Mouse (Mus musculus) liver, adult 2 months (tissue): Measurements from ENCODE around the gene Pdlim4. TPM values are rescaled to one million over a fixed set of nuclear protein-coding genes. Genes with fewer than 3 reads are reported as not detected.

ENCODE experiments used
- DNase-seq: peaks from one replicate; pipeline ENCODE4 v3.0.0-alpha.2; 2011; ENCODE audit warnings: low read depth, low spot score; ENCODE audit errors: extremely low read depth
- H3K27ac ChIP-seq: fragments of 200-500 bp; replicated peaks from 2 replicates; pipeline ENCODE4 v1.5.1; 2012; ENCODE audit warnings: low read depth, mild to moderate bottlenecking, control low read depth, inconsistent platforms, low read length; ENCODE audit not compliant: insufficient read depth
- H3K27me3 ChIP-seq: fragments of 200-500 bp; 2 replicates; pipeline ENCODE4 v1.6.1; 2012; ENCODE audit warnings: mild to moderate bottlenecking, moderate library complexity, low read length, inconsistent platforms; ENCODE audit not compliant: control insufficient read depth, insufficient read depth
- H3K36me3 ChIP-seq: fragments of 200-500 bp; 2 replicates; pipeline ENCODE4 v1.6.1; 2012; ENCODE audit warnings: low read length, inconsistent platforms; ENCODE audit not compliant: control insufficient read depth, insufficient read depth
- H3K4me1 ChIP-seq: fragments of 200-500 bp; 2 replicates; pipeline ENCODE4 v1.6.1; 2011; ENCODE audit warnings: low read length; ENCODE audit not compliant: control insufficient read depth, insufficient read depth
- H3K4me3 ChIP-seq: fragments of 200-500 bp; 2 replicates; pipeline ENCODE4 v1.5.1; 2011; ENCODE audit warnings: low read depth, mild to moderate bottlenecking, control low read depth, low read length, moderate library complexity; ENCODE audit not compliant: insufficient read depth
- H3K79me2 ChIP-seq: fragments of 200-500 bp; 2 replicates; pipeline ENCODE4 v1.6.1; 2012; ENCODE audit warnings: inconsistent platforms, mild to moderate bottlenecking, low read length, moderate library complexity; ENCODE audit not compliant: control insufficient read depth, insufficient read depth
- H3K9ac ChIP-seq: fragments of 200-500 bp; 2 replicates; pipeline ENCODE4 v1.6.1; 2012; ENCODE audit warnings: low read depth, mild to moderate bottlenecking, control low read depth, inconsistent platforms, low read length
- CTCF ChIP-seq: fragments of 200-500 bp; IDR thresholded peaks from 2 replicates; pipeline ENCODE4 v1.5.1; 2011; ENCODE audit warnings: low read depth, low read length, control low read depth
- POLR2A ChIP-seq: fragments of 200-500 bp; IDR thresholded peaks from 2 replicates; pipeline ENCODE4 v1.6.1; 2011; ENCODE audit warnings: low read length, control low read depth; ENCODE audit not compliant: insufficient read depth; ENCODE audit errors: extremely low read depth
- WGBS: fragments of 180-500 bp; shearing (Covaris S2); methylation state at CpG from one replicate; pipeline ENCODE4 v1.1.7; 2018; 5-methylcytosine and 5-hydroxymethylcytosine counted together
- polyA plus RNA-seq: library from polyadenylated mRNA; depleted of rRNA; stranded (reverse); fragments of >200 nt; gene quantifications from 2 replicates; pipeline ENCODE4 v1.2.3, GENCODE M21; 2012
- total RNA-seq: library from RNA; depleted of rRNA; stranded (reverse); fragments of >200 nt; gene quantifications from 2 replicates; pipeline ENCODE4 v1.2.3, GENCODE M21; 2014

Pdlim4 gene
- total and polyA plus RNA-seq, 2 experiments: 1.6 to 3.0 TPM

GRCm38 (mm10) chr11:54088253-54088946 is 19.6 kb upstream of the Pdlim4 start:
- no peak for TF ChIP-seq POLR2A
- no peak for TF ChIP-seq CTCF
- 0 out of 2 replicates have a peak, but pooled peaks cover 2% of the 10 kb centered on the region for H3K4me1 ChIP-seq
- DNase-seq: no peak
- H3K9ac ChIP-seq: no peak overlapping the region
- no peak overlapping the region for H3K27ac ChIP-seq
- no peaks in the 10 kb centered on the region for H3K36me3 ChIP-seq
- no peak overlapping the region for H3K4me3 ChIP-seq
- WGBS: 80% methylated on average over 7 of the region's 7 CpGs
- no peaks in the 10 kb centered on the region for H3K27me3 ChIP-seq
- H3K79me2 ChIP-seq: no peaks in the 10 kb centered on the region

- TF ChIP-seq POLR2A: no peak
- TF ChIP-seq CTCF: no peak
- H3K36me3 ChIP-seq: no peaks in the 10 kb centered on the region
- 77% methylated on average over 5 of the region's 5 CpGs for WGBS
- DNase-seq: no peak
- H3K4me1 ChIP-seq: no peaks in the 10 kb centered on the region
- no peak overlapping the region for H3K4me3 ChIP-seq
- no peaks in the 10 kb centered on the region for H3K27me3 ChIP-seq
- H3K79me2 ChIP-seq: no peaks in the 10 kb centered on the region
- no peak overlapping the region for H3K9ac ChIP-seq
- H3K27ac ChIP-seq: no peak overlapping the region
Measured at GRCm38 (mm10) chr11:54085816-54086215, 17.0 kb upstream of the Pdlim4 start.

- no peak for DNase-seq
- Histone ChIP-seq H3K4me1 (no peaks in the 10 kb centered on the region), H3K27me3 (no peaks in the 10 kb centered on the region), H3K79me2 (no peaks in the 10 kb centered on the region), H3K27ac (no peak overlapping the region), H3K4me3 (no peak overlapping the region), H3K36me3 (no peaks in the 10 kb centered on the region), H3K9ac (no peak overlapping the region)
- whole genome bisulfite sequencing: 96% methylated on average over 1 of the region's 1 CpGs
- TF ChIP-seq POLR2A (no peak), CTCF (no peak)
Measured at GRCm38 (mm10) chr11:54084976-54085375, 16.2 kb upstream of the Pdlim4 start.

GRCm38 (mm10) chr11:54082725-54083124 is 13.9 kb upstream of the Pdlim4 start:
- Histone ChIP-seq H3K36me3 (no peaks in the 10 kb centered on the region), H3K27ac (no peak overlapping the region), H3K9ac (no peak overlapping the region), H3K4me3 (no peak overlapping the region), H3K27me3 (no peaks in the 10 kb centered on the region), H3K4me1 (no peaks in the 10 kb centered on the region), H3K79me2 (no peaks in the 10 kb centered on the region)
- TF ChIP-seq CTCF (no peak), POLR2A (no peak)
- no peak for DNase-seq
- 94% methylated on average over 5 of the region's 5 CpGs for WGBS

GRCm38 (mm10) chr11:54080435-54080834 is 11.6 kb upstream of the Pdlim4 start:
- no peaks in the 10 kb centered on the region for H3K4me1 ChIP-seq
- H3K27me3 ChIP-seq: no peaks in the 10 kb centered on the region
- no peak for TF ChIP-seq CTCF
- no peak for TF ChIP-seq POLR2A
- no peaks in the 10 kb centered on the region for H3K79me2 ChIP-seq
- no peak overlapping the region for H3K27ac ChIP-seq
- H3K36me3 ChIP-seq: no peaks in the 10 kb centered on the region
- DNase-seq: no peak
- no peak overlapping the region for H3K9ac ChIP-seq
- no peak overlapping the region for H3K4me3 ChIP-seq
- WGBS: 55% methylated on average over 7 of the region's 7 CpGs

GRCm38 (mm10) chr11:54076101-54076500 is 7.3 kb upstream of the Pdlim4 start:
- no peak for TF ChIP-seq POLR2A
- no peak for TF ChIP-seq CTCF
- Histone ChIP-seq H3K4me3 (no peak overlapping the region), H3K27me3 (no peaks in the 10 kb centered on the region), H3K79me2 (no peaks in the 10 kb centered on the region), H3K27ac (no peak overlapping the region), H3K36me3 (no peaks in the 10 kb centered on the region), H3K9ac (no peak overlapping the region), H3K4me1 (no peaks in the 10 kb centered on the region)
- WGBS: 92% methylated on average over 1 of the region's 1 CpGs
- DNase-seq: no peak
